Mouse (Mus musculus): ENCODE measurements around the gene Inca1.
A peak's percentile ranks its signal among the peaks of the same experiment; 100 is the strongest.

Inca1 gene

GRCm38 (mm10) chr11:70701984-70702733 lies 2.2 kb upstream of the Inca1 start:
- no peak for DNase-seq (ENCODE audit: low spot score)

GRCm38 (mm10) chr11:70701221-70701955 lies 1.4 kb upstream of the Inca1 start:
- DNase-seq (ENCODE audit: low spot score): no peak

- peak; percentile 61 for DNase-seq (ENCODE audit: low spot score)
These were observed 658 bp upstream of the Inca1 start for GRCm38 (mm10) chr11:70700613-70701012.

- no peak for DNase-seq (ENCODE audit: low spot score)
These were observed 904 bp downstream of the Inca1 start for GRCm38 (mm10) chr11:70699051-70699450.

GRCm38 (mm10) chr11:70697376-70697775 lies 2.6 kb downstream of the Inca1 start:
- DNase-seq (ENCODE audit: low spot score): no peak

GRCm38 (mm10) chr11:70693504-70693903 lies 6.5 kb downstream of the Inca1 start:
- DNase-seq (ENCODE audit: low spot score): no peak

- no peak for DNase-seq (ENCODE audit: low spot score)
These were observed 10.4 kb downstream of the Inca1 start for GRCm38 (mm10) chr11:70689578-70689977.

- no peak for DNase-seq (ENCODE audit: low spot score)
These were observed 11.6 kb downstream of the Inca1 start for GRCm38 (mm10) chr11:70688372-70688771.

GRCm38 (mm10) chr11:70687601-70688199 lies 12.3 kb downstream of the Inca1 start, which contains the start of gene Camta2:
Gene Camta2, minus strand, starts transcription at chr11:70688105.
- DNase-seq (ENCODE audit: low spot score): peak; percentile 75

GRCm38 (mm10) chr11:70686901-70687566 lies 12.9 kb downstream of the Inca1 start:
- DNase-seq (ENCODE audit: low spot score): no peak

GRCm38 (mm10) chr11:70683640-70684039 lies 16.3 kb downstream of the Inca1 start:
- DNase-seq (ENCODE audit: low spot score): no peak

- DNase-seq (ENCODE audit: low spot score): no peak
These were observed 17.9 kb downstream of the Inca1 start for GRCm38 (mm10) chr11:70681897-70682581.

- DNase-seq (ENCODE audit: low spot score): no peak
These were observed 18.8 kb downstream of the Inca1 start for GRCm38 (mm10) chr11:70681170-70681569.

- DNase-seq (ENCODE audit: low spot score): no peak
These were observed 20.1 kb downstream of the Inca1 start for GRCm38 (mm10) chr11:70679894-70680293.

- no peak for DNase-seq (ENCODE audit: low spot score)
These were observed 20.6 kb downstream of the Inca1 start for GRCm38 (mm10) chr11:70679361-70679760.

- no peak for DNase-seq (ENCODE audit: low spot score)
These were observed 21.4 kb downstream of the Inca1 start for GRCm38 (mm10) chr11:70678576-70678975.

GRCm38 (mm10) chr11:70678092-70678491 lies 21.9 kb downstream of the Inca1 start:
- DNase-seq (ENCODE audit: low spot score): no peak

- no peak for DNase-seq (ENCODE audit: low spot score)
These were observed 25.5 kb downstream of the Inca1 start for GRCm38 (mm10) chr11:70674501-70674900.

GRCm38 (mm10) chr11:70674014-70674413 lies 25.9 kb downstream of the Inca1 start:
- DNase-seq (ENCODE audit: low spot score): no peak

GRCm38 (mm10) chr11:70671333-70672047 lies 28.5 kb downstream of the Inca1 start:
- no peak for DNase-seq (ENCODE audit: low spot score)

- DNase-seq (ENCODE audit: low spot score): no peak
These were observed 29.5 kb downstream of the Inca1 start for GRCm38 (mm10) chr11:70670483-70670882.
